30 mouse cellular contexts compared by ENCODE assay signal in genomic region chr4:30583417-30583816, GRCm38 (mm10).
DNase-seq lines count a peak whose midpoint lies in the region; ATAC-seq and TF ChIP-seq lines count a peak whose summit lies in the region.
"Had no signal": no experiment of that assay in that cellular context is flagged by ENCODE, and none has a peak within 500 bp of the region (broad histone marks: within the 10 kb centered on the region; RNA-seq: fewer than 3 reads in every experiment).

No protein-coding gene starts in this region.

- H3K4me1 ChIP-seq in forebrain, embryonic 14.5 days (ENCODE audit: control insufficient read depth, insufficient read depth, low read length), result no peaks in the 10 kb centered on the region
- no peaks in the 10 kb centered on the region for H3K4me1 ChIP-seq in forebrain, embryonic 11.5 days (replicated peaks; ENCODE audit: control insufficient read depth, insufficient read depth, low read length)
- H3K4me1 ChIP-seq in hindbrain, postnatal 0 days (ENCODE audit: insufficient read depth, low read length), result no peaks in the 10 kb centered on the region
- H3K4me1 ChIP-seq: forebrain, embryonic 12.5 days; heart, embryonic 15.5 days; limb, embryonic 10.5 days; liver, embryonic 15.5 days; lung, embryonic 15.5 days; megakaryocyte, embryonic 14.5 days had no signal

- WGBS in forebrain, embryonic 14.5 days, result 55% methylated on average over 1 of the region's 1 CpGs
- WGBS in forebrain, embryonic 11.5 days, result 64% methylated on average over 1 of the region's 1 CpGs
- 41% methylated on average over 1 of the region's 1 CpGs for whole genome bisulfite sequencing in hindbrain, postnatal 0 days

- no peaks in the 10 kb centered on the region for H3K79me2 ChIP-seq in C2C12 (ENCODE audit: control insufficient read depth, insufficient read depth)

- no peaks in the 10 kb centered on the region for H3K27me3 ChIP-seq in forebrain, embryonic 14.5 days (replicated peaks; ENCODE audit: control insufficient read depth, insufficient read depth, low read length)
- H3K27me3 ChIP-seq in forebrain, embryonic 11.5 days (ENCODE audit: control insufficient read depth, insufficient read depth, low read length), result no peaks in the 10 kb centered on the region
- H3K27me3 ChIP-seq in C2C12 (ENCODE audit: control insufficient read depth, insufficient read depth, insufficient read length), result no peaks in the 10 kb centered on the region
- H3K27me3 ChIP-seq in hindbrain, postnatal 0 days (ENCODE audit: insufficient read depth, low read length), result no peaks in the 10 kb centered on the region
- H3K27me3 ChIP-seq: CH12.LX; forebrain, embryonic 12.5 days; heart, embryonic 15.5 days; liver, embryonic 15.5 days; lung, embryonic 15.5 days; megakaryocyte, embryonic 14.5 days; Patski had no signal

- DNase-seq in forebrain, embryonic 14.5 days (ENCODE audit: low spot score), result peak; percentile 23
- DNase-seq in forebrain, embryonic 11.5 days (ENCODE audit: low spot score), result no peak
- DNase-seq in layer of hippocampus, postnatal 10 days (ENCODE audit: low spot score in 2 of 2), result peak; percentile 3 to 11
- no peak for DNase-seq in layer of hippocampus, adult 9-10 months (ENCODE audit: low spot score)
- peak; percentile 49 for DNase-seq in hindbrain, postnatal 0 days (ENCODE audit: low spot score)
- DNase-seq in testis, postnatal 14 days (ENCODE audit: low spot score), result no peak
- DNase-seq: adrenal gland, postnatal 10 days; cerebellum, adult 2 months; gastrocnemius, postnatal 36 days; heart, postnatal 36 days; kidney, adult 2 months; kidney, postnatal 10 days; liver; lung, postnatal 36 days; retina, postnatal 1 day; right cerebral cortex, postnatal 25 days; spleen, adult 18-20 months; thymus, postnatal 14 days had no signal

- no peak for TF ChIP-seq CTCF in C2C12 (IDR thresholded peaks at IDR 0.05; ENCODE audit: control insufficient read depth, insufficient read depth, insufficient read length)
- no peak for TF ChIP-seq CTCF in hindbrain, postnatal 0 days (IDR thresholded peaks at IDR 0.05; ENCODE audit: low read depth)

- H3K27ac ChIP-seq in forebrain, embryonic 14.5 days (ENCODE audit: low read depth, low read length), result no peak overlapping the region
- no peak overlapping the region for H3K27ac ChIP-seq in forebrain, embryonic 11.5 days (ENCODE audit: low read depth, low read length)
- no peak overlapping the region for H3K27ac ChIP-seq in hindbrain, postnatal 0 days
- H3K27ac ChIP-seq: forebrain, embryonic 12.5 days; heart, embryonic 15.5 days; left cerebral cortex, adult 2 months; limb, embryonic 10.5 days; liver, embryonic 15.5 days; lung, embryonic 15.5 days had no signal

- H3K36me3 ChIP-seq in forebrain, embryonic 14.5 days (ENCODE audit: control insufficient read depth, insufficient read depth, low read length), result no peaks in the 10 kb centered on the region
- no peaks in the 10 kb centered on the region for H3K36me3 ChIP-seq in forebrain, embryonic 11.5 days (ENCODE audit: control insufficient read depth, insufficient read depth, low read length)
- H3K36me3 ChIP-seq in C2C12 (ENCODE audit: control insufficient read depth, insufficient read depth), result no peaks in the 10 kb centered on the region
- no peaks in the 10 kb centered on the region for H3K36me3 ChIP-seq in hindbrain, postnatal 0 days (ENCODE audit: insufficient read depth, low read length)
- H3K36me3 ChIP-seq: forebrain, embryonic 12.5 days; G1E; heart, embryonic 15.5 days; limb, embryonic 10.5 days; liver, embryonic 15.5 days; lung, embryonic 15.5 days had no signal

- no peak overlapping the region for H3K4me2 ChIP-seq in forebrain, embryonic 14.5 days (ENCODE audit: low read length)
- no peak overlapping the region for H3K4me2 ChIP-seq in forebrain, embryonic 11.5 days (ENCODE audit: low read depth, low read length, severe bottlenecking)
- no peak overlapping the region for H3K4me2 ChIP-seq in hindbrain, postnatal 0 days (ENCODE audit: low read depth, low read length)
- H3K4me2 ChIP-seq: forebrain, embryonic 12.5 days; heart, embryonic 15.5 days; liver, embryonic 15.5 days; lung, embryonic 15.5 days had no signal

- no peak overlapping the region for H3ac ChIP-seq in C2C12 (ENCODE audit: control insufficient read depth, insufficient read length, low read depth)

- no peaks in the 10 kb centered on the region for H3K9me3 ChIP-seq in forebrain, embryonic 14.5 days (replicated peaks; ENCODE audit: control insufficient read depth, low read length)
- H3K9me3 ChIP-seq in forebrain, embryonic 11.5 days (ENCODE audit: control insufficient read depth, low read length), result no peaks in the 10 kb centered on the region
- H3K9me3 ChIP-seq in hindbrain, postnatal 0 days (ENCODE audit: low read length), result no peaks in the 10 kb centered on the region
- H3K9me3 ChIP-seq: forebrain, embryonic 12.5 days; G1E; heart, embryonic 15.5 days; limb, embryonic 10.5 days; liver, embryonic 15.5 days; lung, embryonic 15.5 days; megakaryocyte, embryonic 14.5 days had no signal

- ATAC-seq in forebrain, embryonic 14.5 days, result no peak; the same call in 1 of the 2 replicates
- no peak for ATAC-seq in forebrain, embryonic 11.5 days (replicated peaks; ENCODE audit: low FRiP score)
- 0 out of 2 replicates have a peak, but pooled peaks have one; percentile 55 for ATAC-seq in hindbrain, postnatal 0 days
- ATAC-seq: midbrain, embryonic 16.5 days; Patski had no signal

- H3K4me3 ChIP-seq in forebrain, embryonic 14.5 days (ENCODE audit: low read depth, low read length), result no peak overlapping the region
- no peak overlapping the region for H3K4me3 ChIP-seq in forebrain, embryonic 11.5 days (ENCODE audit: low read depth, low read length)
- no peak overlapping the region for H3K4me3 ChIP-seq in C2C12 (ENCODE audit: insufficient read depth, poor library complexity, severe bottlenecking)
- H3K4me3 ChIP-seq in hindbrain, postnatal 0 days (ENCODE audit: low read length), result no peak overlapping the region
- H3K4me3 ChIP-seq: forebrain, embryonic 12.5 days; heart, embryonic 15.5 days; left cerebral cortex, adult 2 months; limb, embryonic 10.5 days; liver, embryonic 15.5 days; lung, embryonic 15.5 days; megakaryocyte, embryonic 14.5 days had no signal

- no peak overlapping the region for H3K9ac ChIP-seq in forebrain, embryonic 14.5 days (ENCODE audit: low read length)
- H3K9ac ChIP-seq in forebrain, embryonic 11.5 days (ENCODE audit: low read length), result no peak overlapping the region
- H3K9ac ChIP-seq in hindbrain, postnatal 0 days (replicated peaks; ENCODE audit: low read length), result no peak overlapping the region
- H3K9ac ChIP-seq: forebrain, embryonic 12.5 days; heart, embryonic 15.5 days; liver, embryonic 15.5 days; lung, embryonic 15.5 days had no signal

- H3K79me3 ChIP-seq in C2C12 (ENCODE audit: low read depth), result no peaks in the 10 kb centered on the region

TF ChIP-seq in C2C12, 6 proteins besides CTCF, POLR2A, EP300 and RAD21:
- TF ChIP-seq MYOD1 (IDR thresholded peaks at IDR 0.05; ENCODE audit: control insufficient read depth, insufficient read length, low read depth) (peak; percentile 39), FOSL1 (IDR thresholded peaks at IDR 0.05; ENCODE audit: insufficient read depth, low read length, poor library complexity, severe bottlenecking) (no peak)
TF ChIP-seq in C2C12: peak in this region for 1.

Comparison
In these comparisons a context has a peak if more than half of its experiments do, and no peak if none do; other contexts are left out.
1. DNase-seq: peak in forebrain, embryonic 14.5 days (single experiment), layer of hippocampus, postnatal 10 days (2 of 2) and hindbrain, postnatal 0 days (single experiment); none in forebrain, embryonic 11.5 days (single experiment), layer of hippocampus, adult 9-10 months (single experiment) and testis, postnatal 14 days (single experiment).